Mouse (Mus musculus): Measurements from ENCODE around the gene Sema7a. TPM values are rescaled to one million over a fixed set of nuclear protein-coding genes. Genes with fewer than 3 reads are reported as not detected.

The Sema7a gene
- polyA plus RNA-seq, 1 experiment from 2014 or later = 2.1 TPM

GRCm38 (mm10) chr9:57955764-57956163, 15.9 kb downstream of the Sema7a start:
- Histone ChIP-seq H3K4me3 (no peak overlapping the region), H3K4me2 (no peak overlapping the region), H3K9ac (no peak overlapping the region), H3K27ac (no peak overlapping the region), H3K27me3 (replicated peaks) (no peaks in the 10 kb centered on the region), H3K9me3 (no peaks in the 10 kb centered on the region), H3K36me3 (replicated peaks) (peaks cover 17% of the 10 kb centered on the region; the same call in 1 of the 2 replicates), H3K4me1 (peaks cover 11% of the 10 kb centered on the region; the same call in 1 of the 2 replicates)
- no peak for ATAC-seq (replicated peaks)
- WGBS = 89% methylated on average over 6 of the region's 6 CpGs

- H3K36me3 ChIP-seq (replicated peaks) = peaks cover 22% of the 10 kb centered on the region; the same call in 1 of the 2 replicates
- no peaks in the 10 kb centered on the region for H3K27me3 ChIP-seq (replicated peaks)
- no peak for ATAC-seq (replicated peaks)
- H3K4me1 ChIP-seq = peaks cover 7% of the 10 kb centered on the region; the same call in 1 of the 2 replicates
- no peak overlapping the region for H3K27ac ChIP-seq
- H3K9ac ChIP-seq = no peak overlapping the region
- H3K4me3 ChIP-seq = no peak overlapping the region
- no peaks in the 10 kb centered on the region for H3K9me3 ChIP-seq
- H3K4me2 ChIP-seq = no peak overlapping the region
- WGBS = 88% methylated on average over 9 of the region's 9 CpGs
Measured at GRCm38 (mm10) chr9:57956196-57956837, 16.4 kb downstream of the Sema7a start.

GRCm38 (mm10) chr9:57956838-57957236, 16.9 kb downstream of the Sema7a start:
- H3K27me3 ChIP-seq (replicated peaks) = no peaks in the 10 kb centered on the region
- no peak for ATAC-seq (replicated peaks)

GRCm38 (mm10) chr9:57958615-57959014, 18.7 kb downstream of the Sema7a start:
- Histone ChIP-seq H3K27ac (no peak overlapping the region), H3K4me1 (no peaks in the 10 kb centered on the region), H3K9ac (no peak overlapping the region), H3K36me3 (replicated peaks) (peaks cover 24% of the 10 kb centered on the region; the same call in 1 of the 2 replicates), H3K4me2 (no peak overlapping the region), H3K27me3 (replicated peaks) (no peaks in the 10 kb centered on the region), H3K4me3 (no peak overlapping the region), H3K9me3 (no peaks in the 10 kb centered on the region)
- 66% methylated on average over 1 of the region's 1 CpGs for WGBS
- ATAC-seq (replicated peaks) = no peak

More at GRCm38 (mm10) chr9:57956838-57957236, 16.9 kb downstream of the Sema7a start:
- no peak overlapping the region for H3K27ac ChIP-seq
- no peak overlapping the region for H3K4me2 ChIP-seq
- 86% methylated on average over 5 of the region's 5 CpGs for WGBS
- H3K9ac ChIP-seq = no peak overlapping the region
- peaks cover 4% of the 10 kb centered on the region; the same call in 1 of the 2 replicates for H3K4me1 ChIP-seq
- peaks cover 24% of the 10 kb centered on the region; the same call in 1 of the 2 replicates for H3K36me3 ChIP-seq (replicated peaks)
- no peaks in the 10 kb centered on the region for H3K9me3 ChIP-seq
- no peak overlapping the region for H3K4me3 ChIP-seq

- H3K27ac ChIP-seq = no peak overlapping the region
- H3K27me3 ChIP-seq (replicated peaks) = no peaks in the 10 kb centered on the region
- H3K36me3 ChIP-seq (replicated peaks) = peaks cover 24% of the 10 kb centered on the region; the same call in 1 of the 2 replicates
- no peaks in the 10 kb centered on the region for H3K9me3 ChIP-seq
- H3K9ac ChIP-seq = no peak overlapping the region
- no peak overlapping the region for H3K4me3 ChIP-seq
- no peak overlapping the region for H3K4me2 ChIP-seq
- H3K4me1 ChIP-seq = no peaks in the 10 kb centered on the region
- WGBS = 77% methylated on average over 10 of the region's 10 CpGs
- ATAC-seq (replicated peaks) = no peak
Measured at GRCm38 (mm10) chr9:57959399-57959798, 19.5 kb downstream of the Sema7a start.

GRCm38 (mm10) chr9:57959886-57960866, 20.3 kb downstream of the Sema7a start:
- ATAC-seq (replicated peaks) = no peak
- 89% methylated on average over 17 of the region's 17 CpGs for WGBS
- no peaks in the 10 kb centered on the region for H3K27me3 ChIP-seq (replicated peaks)

GRCm38 (mm10) chr9:57961226-57961625, 21.3 kb downstream of the Sema7a start:
- peaks cover 15% of the 10 kb centered on the region; the same call in 1 of the 2 replicates for H3K36me3 ChIP-seq (replicated peaks)

More at GRCm38 (mm10) chr9:57959886-57960866, 20.3 kb downstream of the Sema7a start:
- Histone ChIP-seq H3K9ac (no peak overlapping the region), H3K36me3 (replicated peaks) (peaks cover 22% of the 10 kb centered on the region; the same call in 1 of the 2 replicates), H3K4me2 (no peak overlapping the region), H3K4me1 (no peaks in the 10 kb centered on the region), H3K27ac (no peak overlapping the region), H3K9me3 (no peaks in the 10 kb centered on the region), H3K4me3 (no peak overlapping the region)

GRCm38 (mm10) chr9:57961863-57962778, 22.2 kb downstream of the Sema7a start:
- no peak for ATAC-seq (replicated peaks)
- no peaks in the 10 kb centered on the region for H3K9me3 ChIP-seq
- H3K36me3 ChIP-seq (replicated peaks) = peaks cover 11% of the 10 kb centered on the region; the same call in 1 of the 2 replicates
- no peaks in the 10 kb centered on the region for H3K4me1 ChIP-seq
- no peak overlapping the region for H3K9ac ChIP-seq
- H3K4me3 ChIP-seq = no peak overlapping the region
- H3K4me2 ChIP-seq = no peak overlapping the region
- 68% methylated on average over 17 of the region's 17 CpGs for WGBS
- H3K27me3 ChIP-seq (replicated peaks) = no peaks in the 10 kb centered on the region
- H3K27ac ChIP-seq = no peak overlapping the region

More at GRCm38 (mm10) chr9:57961226-57961625, 21.3 kb downstream of the Sema7a start:
- Histone ChIP-seq H3K4me1 (no peaks in the 10 kb centered on the region), H3K9me3 (no peaks in the 10 kb centered on the region), H3K27me3 (replicated peaks) (no peaks in the 10 kb centered on the region), H3K27ac (no peak overlapping the region), H3K4me2 (no peak overlapping the region), H3K4me3 (no peak overlapping the region), H3K9ac (no peak overlapping the region)
- ATAC-seq (replicated peaks) = no peak
- 83% methylated on average over 15 of the region's 15 CpGs for WGBS

GRCm38 (mm10) chr9:57963249-57963997, 23.5 kb downstream of the Sema7a start:
- H3K4me2 ChIP-seq = no peak overlapping the region
- no peak overlapping the region for H3K27ac ChIP-seq
- no peak for ATAC-seq (replicated peaks)

GRCm38 (mm10) chr9:57963998-57964395, 24.1 kb downstream of the Sema7a start:
- no peak overlapping the region for H3K9ac ChIP-seq
- no peak overlapping the region for H3K4me2 ChIP-seq
- ATAC-seq (replicated peaks) = no peak
- H3K9me3 ChIP-seq = no peaks in the 10 kb centered on the region
- H3K36me3 ChIP-seq (replicated peaks) = peaks cover 11% of the 10 kb centered on the region; the same call in 1 of the 2 replicates
- H3K4me1 ChIP-seq = no peaks in the 10 kb centered on the region
- 69% methylated on average over 5 of the region's 5 CpGs for WGBS
- no peak overlapping the region for H3K4me3 ChIP-seq
- H3K27me3 ChIP-seq (replicated peaks) = no peaks in the 10 kb centered on the region
- H3K27ac ChIP-seq = no peak overlapping the region

More at GRCm38 (mm10) chr9:57963249-57963997, 23.5 kb downstream of the Sema7a start:
- peaks cover 11% of the 10 kb centered on the region; the same call in 1 of the 2 replicates for H3K36me3 ChIP-seq (replicated peaks)
- no peak overlapping the region for H3K4me3 ChIP-seq
- H3K27me3 ChIP-seq (replicated peaks) = no peaks in the 10 kb centered on the region
- 91% methylated on average over 4 of the region's 4 CpGs for WGBS
- no peaks in the 10 kb centered on the region for H3K4me1 ChIP-seq
- H3K9ac ChIP-seq = no peak overlapping the region
- no peaks in the 10 kb centered on the region for H3K9me3 ChIP-seq

Data from midbrain, embryonic 15.5 days (tissue).